25 mouse cellular contexts compared by ENCODE assay signal in genomic region chr9:87432072-87432471, GRCm38 (mm10).
DNase-seq lines count a peak whose midpoint lies in the region; ATAC-seq and TF ChIP-seq lines count a peak whose summit lies in the region.
"Had no signal": no experiment of that assay in that cellular context is flagged by ENCODE, and none has a peak within 500 bp of the region (broad histone marks: within the 10 kb centered on the region; RNA-seq: fewer than 3 reads in every experiment).

No protein-coding gene starts in this region.

- H3K36me3 ChIP-seq in hindbrain, embryonic 13.5 days = no peaks in the 10 kb centered on the region
- no peaks in the 10 kb centered on the region for H3K36me3 ChIP-seq in hindbrain, embryonic 10.5 days
- no peaks in the 10 kb centered on the region for H3K36me3 ChIP-seq in forebrain, embryonic 16.5 days (ENCODE audit: control insufficient read depth, insufficient read depth)
- H3K36me3 ChIP-seq in midbrain, postnatal 0 days (ENCODE audit: insufficient read depth, low read length) = no peaks in the 10 kb centered on the region
- H3K36me3 ChIP-seq: heart, embryonic 12.5 days; limb, embryonic 12.5 days; liver, embryonic 12.5 days had no signal

- H3K9me3 ChIP-seq in hindbrain, embryonic 13.5 days = no peaks in the 10 kb centered on the region
- H3K9me3 ChIP-seq in hindbrain, embryonic 10.5 days = no peaks in the 10 kb centered on the region
- H3K9me3 ChIP-seq in forebrain, embryonic 16.5 days (ENCODE audit: control insufficient read depth, low read length) = no peaks in the 10 kb centered on the region
- H3K9me3 ChIP-seq in midbrain, postnatal 0 days (ENCODE audit: low read length) = no peaks in the 10 kb centered on the region
- H3K9me3 ChIP-seq: liver, embryonic 12.5 days; megakaryocyte, embryonic 14.5 days had no signal

- ATAC-seq in hindbrain, embryonic 13.5 days (ENCODE audit: low FRiP score) = peak; percentile 24; the same call in 1 of the 2 replicates
- peak; percentile 75 for ATAC-seq in forebrain, embryonic 16.5 days
- 0 out of 2 replicates have a peak, but pooled peaks have one; percentile 41 for ATAC-seq in midbrain, postnatal 0 days (ENCODE audit: low FRiP score)
- ATAC-seq: activated CD4-positive, CD25-positive, alpha-beta regulatory T cell, adult 4 months; liver, embryonic 12.5 days; Patski had no signal

- peak overlapping the region; percentile 11; the same call in 1 of the 2 replicates for H3K4me2 ChIP-seq in hindbrain, embryonic 13.5 days
- peak overlapping the region; percentile 43 for H3K4me2 ChIP-seq in forebrain, embryonic 16.5 days (ENCODE audit: low read length)
- peak overlapping the region; percentile 28 for H3K4me2 ChIP-seq in midbrain, postnatal 0 days (ENCODE audit: low read depth, low read length, poor library complexity, severe bottlenecking)
- H3K4me2 ChIP-seq: heart, embryonic 12.5 days; limb, embryonic 12.5 days; liver, embryonic 12.5 days had no signal

- 45% methylated on average over 8 of the region's 8 CpGs for whole genome bisulfite sequencing in hindbrain, embryonic 13.5 days
- WGBS in hindbrain, embryonic 10.5 days = 64% methylated on average over 8 of the region's 8 CpGs
- 21% methylated on average over 8 of the region's 8 CpGs for WGBS in forebrain, embryonic 16.5 days
- WGBS in midbrain, postnatal 0 days = 37% methylated on average over 8 of the region's 8 CpGs

- peaks cover 4% of the 10 kb centered on the region; the same call in 1 of the 2 replicates for H3K4me1 ChIP-seq in hindbrain, embryonic 13.5 days (replicated peaks)
- H3K4me1 ChIP-seq in hindbrain, embryonic 10.5 days (replicated peaks) = no peaks in the 10 kb centered on the region
- H3K4me1 ChIP-seq in forebrain, embryonic 16.5 days (replicated peaks; ENCODE audit: control insufficient read depth, insufficient read depth, low read length) = peaks cover 7% of the 10 kb centered on the region
- H3K4me1 ChIP-seq in midbrain, postnatal 0 days (ENCODE audit: insufficient read depth, low read length) = no peaks in the 10 kb centered on the region
- H3K4me1 ChIP-seq: heart, embryonic 12.5 days; limb, embryonic 12.5 days; liver, embryonic 12.5 days; megakaryocyte, embryonic 14.5 days had no signal

- TF ChIP-seq CTCF in midbrain, postnatal 0 days (IDR thresholded peaks at IDR 0.05) = no peak

- H3K4me3 ChIP-seq in hindbrain, embryonic 13.5 days = no peak overlapping the region
- no peak overlapping the region for H3K4me3 ChIP-seq in hindbrain, embryonic 10.5 days
- H3K4me3 ChIP-seq in forebrain, embryonic 16.5 days (replicated peaks; ENCODE audit: low read length) = no peak overlapping the region
- H3K4me3 ChIP-seq in midbrain, postnatal 0 days (ENCODE audit: low read depth, low read length) = no peak overlapping the region
- H3K4me3 ChIP-seq: heart, embryonic 12.5 days; limb, embryonic 12.5 days; liver, embryonic 12.5 days; megakaryocyte, embryonic 14.5 days; myocyte had no signal

- no peak overlapping the region for H3K27ac ChIP-seq in hindbrain, embryonic 13.5 days
- H3K27ac ChIP-seq in hindbrain, embryonic 10.5 days = no peak overlapping the region
- no peak overlapping the region for H3K27ac ChIP-seq in forebrain, embryonic 16.5 days (ENCODE audit: low read length)
- H3K27ac ChIP-seq in midbrain, postnatal 0 days (ENCODE audit: low read depth, low read length) = no peak overlapping the region
- H3K27ac ChIP-seq: limb, embryonic 12.5 days; liver, embryonic 12.5 days; stomach, postnatal 0 days had no signal

- no peak for DNase-seq in hindbrain, embryonic 10.5 days (ENCODE audit: low spot score)
- DNase-seq in brain, adult 2 months (ENCODE audit: low read depth, low spot score) = peak; percentile 25
- peak; percentile 53 for DNase-seq in midbrain, postnatal 0 days (ENCODE audit: low spot score)
- DNase-seq in kidney, postnatal 25 days = no peak
- DNase-seq in layer of hippocampus, postnatal 36 days = no peak
- DNase-seq: adrenal gland, postnatal 10 days; cerebellum, adult 11-12 months; gastrocnemius, postnatal 10 days; heart, adult 11 months; heart, postnatal 14 days; kidney, adult 9 months; kidney, postnatal 36 days; lung, adult 2 months; right cerebral cortex, postnatal 4 days; thymus, postnatal 14 days had no signal

- no peak overlapping the region for H3K9ac ChIP-seq in hindbrain, embryonic 13.5 days
- H3K9ac ChIP-seq in forebrain, embryonic 16.5 days (replicated peaks; ENCODE audit: low read depth, low read length) = no peak overlapping the region
- H3K9ac ChIP-seq in midbrain, postnatal 0 days (replicated peaks; ENCODE audit: low read length, poor library complexity, severe bottlenecking) = no peak overlapping the region
- H3K9ac ChIP-seq: heart, embryonic 12.5 days; limb, embryonic 12.5 days; liver, embryonic 12.5 days had no signal

- H3K27me3 ChIP-seq in hindbrain, embryonic 13.5 days = no peaks in the 10 kb centered on the region
- no peaks in the 10 kb centered on the region for H3K27me3 ChIP-seq in hindbrain, embryonic 10.5 days (ENCODE audit: insufficient read depth, poor library complexity, severe bottlenecking)
- no peaks in the 10 kb centered on the region for H3K27me3 ChIP-seq in forebrain, embryonic 16.5 days (replicated peaks; ENCODE audit: control insufficient read depth, insufficient read depth, low read length)
- H3K27me3 ChIP-seq in midbrain, postnatal 0 days (ENCODE audit: insufficient read depth, low read length) = no peaks in the 10 kb centered on the region
- H3K27me3 ChIP-seq: heart, embryonic 12.5 days; liver, embryonic 12.5 days; megakaryocyte, embryonic 14.5 days; Patski had no signal

Comparison
In these comparisons a context has a peak if more than half of its experiments do, and no peak if none do; other contexts are left out.
1. ATAC-seq: peak in every context shown above with its lines; median percentile 75 in forebrain, embryonic 16.5 days; 41 in midbrain, postnatal 0 days; 24 in hindbrain, embryonic 13.5 days.
2. DNase-seq: peak in brain, adult 2 months (single experiment) and midbrain, postnatal 0 days (single experiment); none in hindbrain, embryonic 10.5 days (single experiment), kidney, postnatal 25 days (0 of 2) and layer of hippocampus, postnatal 36 days (0 of 2).
3. Peak in every context shown above with its lines, with median percentiles within 50 percentile points of each other: H3K4me2 ChIP-seq.